22 mouse cellular contexts compared by ENCODE assay signal in genomic region chr6:73676979-73677378, GRCm38 (mm10).
"Had no signal": no experiment of that assay in that cellular context is flagged by ENCODE, and none has a peak within 500 bp of the region (broad histone marks: within the 10 kb centered on the region; RNA-seq: fewer than 3 reads in every experiment).

No protein-coding gene starts in this region.

- DNase-seq: heart, postnatal 10 days; heart, postnatal 14 days; heart, postnatal 36 days; heart, postnatal 4 days; kidney, adult 11 months; kidney, adult 18-20 months; kidney, adult 2 months; kidney, adult 8-10 months; kidney, adult 9 months; kidney, postnatal 10 days; kidney, postnatal 14 days; kidney, postnatal 25 days; kidney, postnatal 36 days; kidney, postnatal 4 days; layer of hippocampus, adult 9-11 months; layer of hippocampus, postnatal 36 days had no signal

- ATAC-seq: hindbrain, embryonic 16.5 days; hindbrain, postnatal 0 days; inflammation-experienced regulatory T-cells, adult 6 months; intestine, embryonic 15.5 days; intestine, embryonic 16.5 days; intestine, postnatal 0 days had no signal
